8 mouse cellular contexts compared by ENCODE assay signal in the genomic region with DNA sequence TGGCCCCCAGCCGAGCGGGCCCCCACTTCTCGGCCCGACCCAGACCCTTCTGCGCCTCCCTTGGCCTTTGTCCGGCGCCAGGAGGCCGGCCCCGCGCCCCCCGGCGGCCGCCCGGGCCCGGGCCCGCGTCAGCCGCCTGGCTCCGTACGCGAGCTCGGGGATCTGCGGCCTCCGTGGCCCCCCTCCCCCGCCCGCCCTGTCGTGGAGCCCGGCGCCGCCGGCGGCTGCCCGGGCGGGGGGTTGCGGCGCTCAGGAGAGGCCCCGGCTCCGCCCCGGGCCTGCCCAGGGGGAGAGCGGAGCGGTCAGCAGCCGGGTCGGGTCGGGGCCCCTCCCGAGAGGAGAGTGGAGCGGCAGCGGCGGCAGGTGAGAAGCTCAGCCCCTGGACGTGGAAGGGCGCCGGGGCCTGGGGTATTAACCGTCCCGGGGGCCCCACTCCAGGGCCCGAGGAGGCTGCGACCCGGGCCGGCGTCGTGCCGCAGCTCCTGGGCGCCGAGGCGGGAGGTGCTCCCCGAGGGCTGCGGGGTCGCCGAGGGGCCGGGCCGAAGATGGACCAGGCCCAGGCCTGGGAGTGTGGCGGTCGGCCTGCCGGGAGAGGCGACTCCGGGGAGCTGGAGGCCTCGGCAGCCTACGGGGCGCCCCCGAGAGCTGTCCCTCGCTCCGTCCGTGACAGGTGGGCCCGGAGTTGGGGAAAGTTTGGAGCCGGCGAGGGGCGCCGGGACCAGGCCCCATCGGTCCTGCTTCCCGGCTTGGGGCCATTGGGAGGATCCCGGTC. TPM values are rescaled to one million over a fixed set of nuclear protein-coding genes. Genes with fewer than 3 reads are reported as not detected.
A peak's percentile ranks its signal among the peaks of the same experiment; 100 is the strongest.
DNase-seq lines count a peak whose midpoint lies in the region; ATAC-seq lines count a peak whose summit lies in the region.
"Had no signal": no experiment of that assay in that cellular context is flagged by ENCODE, and none has a peak within 500 bp of the region (broad histone marks: within the 10 kb centered on the region; RNA-seq: fewer than 3 reads in every experiment).

No protein-coding gene starts in this region.

- peaks cover 14% of the 10 kb centered on the region for H3K36me3 ChIP-seq in embryonic facial prominence, embryonic 12.5 days
- peaks cover 47% of the 10 kb centered on the region for H3K36me3 ChIP-seq in liver, embryonic 12.5 days
- H3K36me3 ChIP-seq in stomach, embryonic 14.5 days (ENCODE audit: control insufficient read depth, insufficient read depth, low read length) = peaks cover 12% of the 10 kb centered on the region; the same call in 1 of the 2 replicates

- peak overlapping the region; percentile 96 for H3K4me3 ChIP-seq in embryonic facial prominence, embryonic 12.5 days
- peak overlapping the region; percentile 95 for H3K4me3 ChIP-seq in liver, embryonic 12.5 days
- peak overlapping the region; percentile 96 for H3K4me3 ChIP-seq in stomach, embryonic 14.5 days (ENCODE audit: low read depth, low read length)

- peak; percentile 70 for DNase-seq in adrenal gland, postnatal 14 days
- DNase-seq in heart, adult 8-10 months (ENCODE audit: low spot score) = peak; percentile 27
- DNase-seq in kidney, adult 8-10 months = peak; percentile 17 to 25
- DNase-seq in natural killer cell, adult 2 months (ENCODE audit: low spot score in 2 of 2) = peak; percentile 48 to 59

- H3K9me3 ChIP-seq in embryonic facial prominence, embryonic 12.5 days = no peaks in the 10 kb centered on the region
- H3K9me3 ChIP-seq in liver, embryonic 12.5 days (replicated peaks) = no peaks in the 10 kb centered on the region
- no peaks in the 10 kb centered on the region for H3K9me3 ChIP-seq in stomach, embryonic 14.5 days (ENCODE audit: control insufficient read depth, low read depth, low read length)

- H3K4me2 ChIP-seq in embryonic facial prominence, embryonic 12.5 days (replicated peaks) = peak overlapping the region; percentile 65
- H3K4me2 ChIP-seq in liver, embryonic 12.5 days = peak overlapping the region; percentile 79
- H3K4me2 ChIP-seq in stomach, embryonic 14.5 days (replicated peaks; ENCODE audit: low read depth, low read length) = peak overlapping the region; percentile 67

- H3K27ac ChIP-seq in embryonic facial prominence, embryonic 12.5 days = peak overlapping the region; percentile 96
- peak overlapping the region; percentile 96 for H3K27ac ChIP-seq in liver, embryonic 12.5 days
- H3K27ac ChIP-seq in stomach, embryonic 14.5 days (ENCODE audit: low read length) = peak overlapping the region; percentile 97

- peak; percentile 64 for ATAC-seq in embryonic facial prominence, embryonic 12.5 days (ENCODE audit: insufficient number of reproducible peaks, insufficient read depth, low FRiP score, low TSS enrichment)
- peak; percentile 54 for ATAC-seq in liver, embryonic 12.5 days
- ATAC-seq in stomach, embryonic 14.5 days (ENCODE audit: insufficient number of reproducible peaks, insufficient read depth, low FRiP score, low read depth) = peak; percentile 48

- under 1% methylated on average over 73 of the region's 89 CpGs for WGBS in embryonic facial prominence, embryonic 12.5 days
- 2% methylated on average over 89 of the region's 89 CpGs for WGBS in liver, embryonic 12.5 days (ENCODE audit: insufficient replicate concordance)
- WGBS in stomach, embryonic 14.5 days = 3% methylated on average over 83 of the region's 89 CpGs

- peak overlapping the region; percentile 99 for H3K9ac ChIP-seq in embryonic facial prominence, embryonic 12.5 days
- H3K9ac ChIP-seq in liver, embryonic 12.5 days = peak overlapping the region; percentile 99
- peak overlapping the region; percentile 99 for H3K9ac ChIP-seq in stomach, embryonic 14.5 days (replicated peaks; ENCODE audit: low read depth, low read length)

- H3K4me1 ChIP-seq in embryonic facial prominence, embryonic 12.5 days = peaks cover 14% of the 10 kb centered on the region
- peaks cover 51% of the 10 kb centered on the region for H3K4me1 ChIP-seq in liver, embryonic 12.5 days
- peaks cover 13% of the 10 kb centered on the region; the same call in 1 of the 2 replicates for H3K4me1 ChIP-seq in stomach, embryonic 14.5 days (ENCODE audit: control insufficient read depth, insufficient read depth, low read length)

- no peaks in the 10 kb centered on the region for H3K27me3 ChIP-seq in embryonic facial prominence, embryonic 12.5 days
- H3K27me3 ChIP-seq in liver, embryonic 12.5 days (replicated peaks) = no peaks in the 10 kb centered on the region
- no peaks in the 10 kb centered on the region for H3K27me3 ChIP-seq in stomach, embryonic 14.5 days (ENCODE audit: control insufficient read depth, insufficient read depth, low read length)

RNA-seq across cellular contexts. Expression of gene Tlk2, which starts 3.3 kb away (rescaled TPM):
- total RNA-seq in adrenal gland, postnatal 14 days (2021) = 43.5 and 52.3 TPM in 2 replicates
- 24.3 and 30.4 TPM in 2 replicates for polyA plus RNA-seq in embryonic facial prominence, embryonic 12.5 days (2016; fragmentation: Nextera tagmentation; extraction: Ambion mirVana)
- total RNA-seq in heart, adult 8-10 months (2022) = 10 to 100 TPM; 33.2 to 46.4 (median 38.5) TPM
- 15.9 and 16.0 TPM in 2 replicates for polyA plus RNA-seq in liver, embryonic 12.5 days (2016; fragmentation: Nextera tagmentation; extraction: Ambion mirVana)
- 26.9 and 28.6 TPM in 2 replicates for polyA plus RNA-seq in stomach, embryonic 14.5 days (2014; fragmentation: Nextera tagmentation; extraction: Ambion mirVana)

RNA-seq across cellular contexts. Expression of gene Gm10842, which starts 35.2 kb away (rescaled TPM):
- not detected in 2 replicates for total RNA-seq in adrenal gland, postnatal 14 days (2021)
- polyA plus RNA-seq in embryonic facial prominence, embryonic 12.5 days (2016; fragmentation: Nextera tagmentation; extraction: Ambion mirVana) = not detected in 2 replicates
- not detected for total RNA-seq in heart, adult 8-10 months (2022)
- polyA plus RNA-seq in liver, embryonic 12.5 days (2016; fragmentation: Nextera tagmentation; extraction: Ambion mirVana) = not detected in 2 replicates
- polyA plus RNA-seq in stomach, embryonic 14.5 days (2014; fragmentation: Nextera tagmentation; extraction: Ambion mirVana) = not detected in 2 replicates
- total RNA-seq: neutrophil, adult 5-6 weeks had no signal

RNA-seq across cellular contexts. Expression of gene Mettl2, which starts 55.6 kb away (rescaled TPM):
- 18.2 and 22.8 TPM in 2 replicates for total RNA-seq in adrenal gland, postnatal 14 days (2021)
- polyA plus RNA-seq in embryonic facial prominence, embryonic 12.5 days (2016; fragmentation: Nextera tagmentation; extraction: Ambion mirVana) = 51.2 and 53.3 TPM in 2 replicates
- total RNA-seq in heart, adult 8-10 months (2022) = 10 to 100 TPM in 1 of 4 experiments, 1 to 10 TPM in 3; 8.6 to 10.0 (median 9.0) TPM
- polyA plus RNA-seq in liver, embryonic 12.5 days (2016; fragmentation: Nextera tagmentation; extraction: Ambion mirVana) = 34.3 and 35.1 TPM in 2 replicates
- polyA plus RNA-seq in stomach, embryonic 14.5 days (2014; fragmentation: Nextera tagmentation; extraction: Ambion mirVana) = 40.4 and 45.9 TPM in 2 replicates

Comparison
In these comparisons a context has a peak if more than half of its experiments do, and no peak if none do; other contexts are left out.
1. Peak in every context shown above with its lines: DNase-seq, ATAC-seq, H3K4me3 ChIP-seq and H3K27ac ChIP-seq.